Mouse (Mus musculus) thymus, adult 18-20 months (tissue): Measurements from ENCODE around the gene Accsl.

Experiments
- DNase-seq, 2 experiments: peaks; one replicate each; pipeline ENCODE4 v3.0.0; 2022; ENCODE audit warnings: mixed read lengths in 2 of 2

The Accsl gene

DNA sequence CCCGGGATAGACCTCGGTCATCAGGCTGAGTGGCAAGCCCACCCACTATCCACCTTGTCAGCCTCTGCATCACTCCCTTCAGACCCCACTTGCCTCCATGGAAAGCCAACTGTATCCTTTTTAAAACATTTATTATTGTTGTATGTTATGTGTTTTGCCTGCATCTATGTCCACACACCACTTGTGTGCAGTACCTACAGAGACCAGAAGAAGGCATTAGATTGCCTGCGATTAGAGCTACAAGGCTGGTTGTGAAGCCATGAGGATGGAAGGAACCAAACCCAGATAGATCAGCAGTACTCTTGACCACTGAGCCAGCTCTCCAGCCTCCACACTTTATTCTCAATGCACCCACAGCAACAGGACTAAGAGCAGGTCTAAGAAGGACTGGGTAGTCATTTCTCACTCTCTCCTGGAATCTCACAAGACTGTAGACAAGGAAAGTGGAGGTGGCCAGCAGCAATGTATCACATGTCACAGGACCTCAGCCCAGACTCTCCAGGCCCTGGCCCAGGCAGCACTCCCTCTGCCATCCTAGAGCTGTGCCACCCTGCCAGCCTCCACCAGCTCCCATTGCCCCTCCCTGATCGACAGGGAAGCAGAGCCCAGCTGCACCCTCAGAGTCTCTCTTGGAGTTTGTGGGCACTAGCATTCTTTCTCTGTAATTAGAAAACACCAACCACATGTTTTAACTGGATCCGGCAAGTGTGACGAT, 62.3 kb downstream of the Accsl start:
- no peak for DNase-seq

DNA sequence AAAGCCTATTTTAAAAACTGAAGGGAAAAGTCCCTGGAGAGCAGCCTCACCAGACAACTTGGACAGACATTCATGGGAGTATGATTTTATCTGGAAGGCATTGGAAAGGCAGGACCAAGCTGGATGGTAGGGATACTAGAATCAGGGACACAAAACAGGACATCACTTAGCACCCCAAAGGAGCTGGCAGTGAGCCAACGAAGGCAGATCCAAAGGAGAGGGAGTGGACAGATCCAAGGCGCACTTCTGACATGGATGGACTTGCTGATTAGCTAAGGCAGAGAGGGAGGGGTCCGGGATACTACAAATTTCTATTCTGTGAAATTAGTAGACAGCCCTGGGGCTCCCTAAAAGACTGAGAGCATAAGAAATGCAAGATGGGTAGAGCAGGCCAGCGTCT, 63.4 kb downstream of the Accsl start:
- no peak for DNase-seq
